Mouse (Mus musculus): ENCODE results near the gene Zbtb21.

DNA sequence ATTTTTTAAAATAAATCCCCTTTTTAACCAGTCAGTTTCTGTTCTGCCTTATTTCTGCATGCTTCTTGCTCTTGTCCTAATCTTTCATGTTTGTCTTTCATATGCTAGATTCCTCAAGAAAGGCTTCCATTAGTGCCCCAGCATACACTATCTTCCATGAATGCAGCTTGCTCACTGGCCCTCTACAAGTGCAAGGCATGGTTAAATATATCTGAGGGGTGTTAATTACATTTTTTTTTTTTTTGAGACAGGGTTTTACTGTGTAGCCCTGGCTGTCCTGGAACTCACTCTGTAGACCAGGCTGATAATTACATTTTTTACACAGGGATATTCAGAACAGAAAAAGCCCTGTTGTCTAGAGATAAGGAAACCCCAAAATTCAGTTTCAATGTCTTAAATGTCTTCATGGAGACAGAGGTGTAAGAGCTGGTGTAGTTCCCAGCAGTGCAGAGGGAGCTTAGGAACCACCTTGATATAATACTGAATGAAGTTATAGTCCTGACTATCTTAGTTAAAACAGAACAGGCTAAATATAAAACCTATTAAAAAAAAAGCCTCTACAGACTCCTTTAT is 3.9 kb downstream of the Zbtb21 start:
- no peak for TF ChIP-seq CTCF (IDR thresholded peaks at IDR 0.05)
- TF ChIP-seq EP300 (IDR thresholded peaks at IDR 0.05), result no peak
